Mouse (Mus musculus): ENCODE results near the gene Aip.
"Not testable (repeated sequence)": the region's sequence is repeated elsewhere in the genome, so short reads cannot be mapped to it uniquely, and the experiment has no call there.

DNA sequence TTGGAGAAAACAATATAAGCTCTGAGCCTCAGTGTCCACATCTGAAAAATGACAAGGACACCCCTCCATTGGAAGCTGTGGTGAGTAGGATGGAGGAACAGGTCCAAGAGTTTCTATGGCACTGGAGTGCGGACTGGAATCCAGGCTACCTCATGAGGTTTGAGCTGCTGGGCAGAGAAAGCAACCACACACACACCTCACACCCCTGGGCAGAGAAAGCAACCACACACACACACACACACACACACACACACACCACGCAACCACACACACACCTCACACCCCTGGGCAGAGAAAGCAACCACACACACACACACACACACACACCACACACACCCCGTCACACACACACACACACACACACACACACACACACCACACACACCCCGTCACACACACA is 390 bp downstream of the Aip start:
- TF ChIP-seq MAFK (IDR thresholded peaks at IDR 0.05; ENCODE audit: insufficient read depth, low read depth, low read length); ZC3H11A (IDR thresholded peaks at IDR 0.05; ENCODE audit: borderline replicate concordance, low read depth, low read length); CHD2 (IDR thresholded peaks at IDR 0.05; ENCODE audit: low read depth, low read length); HCFC1 (IDR thresholded peaks at IDR 0.05; ENCODE audit: borderline replicate concordance, insufficient read depth, low read length): not testable (repeated sequence)
